ENCODE assay signal across 8 mouse cellular contexts in the genomic region with DNA sequence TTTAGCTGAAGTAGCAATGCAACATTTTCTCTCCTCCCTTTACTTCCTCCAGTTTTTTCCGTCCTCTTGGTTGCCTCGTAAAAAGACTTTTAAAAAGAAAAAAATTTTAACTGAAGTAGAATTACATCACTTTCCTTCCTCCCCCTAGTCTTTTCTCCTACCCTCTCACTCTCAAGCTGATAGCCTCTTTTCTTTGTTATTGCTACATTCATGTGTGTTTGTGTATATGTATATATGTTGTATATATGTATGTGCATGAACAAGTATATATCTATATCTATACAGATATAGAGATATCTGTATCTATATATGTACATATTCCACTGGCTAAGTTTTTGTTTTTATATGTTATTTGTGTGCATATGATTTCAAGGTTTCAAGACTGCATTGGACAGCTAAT. TPM values are rescaled to one million over a fixed set of nuclear protein-coding genes. Genes with fewer than 3 reads are reported as not detected.
A peak's percentile ranks its signal among the peaks of the same experiment; 100 is the strongest.
DNase-seq lines count a peak whose midpoint lies in the region; ATAC-seq and TF ChIP-seq lines count a peak whose summit lies in the region.

No protein-coding gene starts in this region.

- no peak overlapping the region for H3K4me2 ChIP-seq in CH12.LX (ENCODE audit: insufficient read depth, low read depth, poor library complexity, severe bottlenecking)
- peak overlapping the region; percentile 80 for H3K4me2 ChIP-seq in forebrain, embryonic 16.5 days (ENCODE audit: low read length)
- peak overlapping the region; percentile 76 for H3K4me2 ChIP-seq in liver, embryonic 16.5 days (ENCODE audit: low read depth, low read length)

- TF ChIP-seq POLR2A in heart, adult 2 months (IDR thresholded peaks at IDR 0.05; ENCODE audit: insufficient read depth, low read depth, low read length), result no peak
- no peak; the same call in 1 of the 2 replicates for TF ChIP-seq POLR2A in CH12.LX (IDR thresholded peaks at IDR 0.05; ENCODE audit: low read depth, low read length)

- H3K4me1 ChIP-seq in heart, adult 2 months (ENCODE audit: control insufficient read depth, insufficient read depth, low read length), result peaks cover 6% of the 10 kb centered on the region
- peaks cover 0 to 34% of the 10 kb centered on the region in 2 experiments; a peak in 2 of 4 replicates for H3K4me1 ChIP-seq in CH12.LX (ENCODE audit: control insufficient read depth in 1 of 2, insufficient read depth in 2 of 2)
- H3K4me1 ChIP-seq in forebrain, embryonic 16.5 days (replicated peaks; ENCODE audit: control insufficient read depth, insufficient read depth, low read length), result peaks cover 27% of the 10 kb centered on the region
- peaks cover 11% of the 10 kb centered on the region for H3K4me1 ChIP-seq in liver, embryonic 16.5 days (ENCODE audit: control insufficient read depth, low read depth, low read length)

- H3K9ac ChIP-seq in heart, adult 2 months (ENCODE audit: low read depth, low read length), result no peak overlapping the region; the same call in 1 of the 2 replicates
- H3K9ac ChIP-seq in CH12.LX (ENCODE audit: insufficient read depth, low read depth), result peak overlapping the region; percentile 96; the same call in 1 of the 2 replicates
- peak overlapping the region; percentile 88 for H3K9ac ChIP-seq in forebrain, embryonic 16.5 days (replicated peaks; ENCODE audit: low read depth, low read length)
- peak overlapping the region; percentile 93 for H3K9ac ChIP-seq in liver, embryonic 16.5 days (ENCODE audit: low read depth, low read length)

- in situ Hi-C loops in CH12.LX (cut with MboI; ENCODE audit: low pct_ligation_motif_present, low pct_unique_long_range_greater_than_20kb, low sequenced_read_pairs), result loop anchor here (10.0 to 25.0 kb wide), 2 partner anchors 52 to 609 kb away; partner anchors contain the start of genes Prss16 and Zscan26

- TF ChIP-seq CTCF in heart, adult 2 months (IDR thresholded peaks at IDR 0.05), result no peak
- TF ChIP-seq CTCF in CH12.LX (conservative IDR thresholded peaks at IDR 0.05 in 1 of 2, IDR thresholded peaks at IDR 0.05 in 1 of 2; ENCODE audit: low read depth in 2 of 2, low read length in 2 of 2), result no peak

- intact Hi-C loops in heart, adult 2 months (cut with DNase I), result loop anchor here (1.0 to 5.0 kb wide), 5 partner anchors 41 to 128 kb away; partner anchors contain the start of genes Nkapl, Zkscan8, Zscan12 and Zscan26

- peak overlapping the region; percentile 95 for H3K27ac ChIP-seq in heart, adult 2 months
- no peak overlapping the region for H3K27ac ChIP-seq in CH12.LX (ENCODE audit: insufficient read depth, low read depth)
- H3K27ac ChIP-seq in forebrain, embryonic 16.5 days (ENCODE audit: low read length), result no peak overlapping the region
- H3K27ac ChIP-seq in liver, embryonic 16.5 days (ENCODE audit: low read length), result peak overlapping the region; percentile 86; the same call in 1 of the 2 replicates

- H3K9me3 ChIP-seq in CH12.LX (replicated peaks; ENCODE audit: low read length), result no peaks in the 10 kb centered on the region
- H3K9me3 ChIP-seq in forebrain, embryonic 16.5 days (ENCODE audit: control insufficient read depth, low read length), result no peaks in the 10 kb centered on the region
- H3K9me3 ChIP-seq in liver, embryonic 16.5 days (replicated peaks; ENCODE audit: control insufficient read depth, low read length), result no peaks in the 10 kb centered on the region

- 0% methylated on average over 2 of the region's 2 CpGs for WGBS in heart, adult 2 months
- whole genome bisulfite sequencing in forebrain, embryonic 16.5 days, result 0% methylated on average over 2 of the region's 2 CpGs
- WGBS in liver, embryonic 16.5 days (ENCODE audit: insufficient replicate concordance), result 0% methylated on average over 2 of the region's 2 CpGs

- no peaks in the 10 kb centered on the region for H3K27me3 ChIP-seq in heart, adult 2 months (ENCODE audit: control insufficient read depth, insufficient read depth, low read length)
- no peaks in the 10 kb centered on the region for H3K27me3 ChIP-seq in CH12.LX (replicated peaks)
- H3K27me3 ChIP-seq in forebrain, embryonic 16.5 days (replicated peaks; ENCODE audit: control insufficient read depth, insufficient read depth, low read length), result no peaks in the 10 kb centered on the region
- H3K27me3 ChIP-seq in liver, embryonic 16.5 days (ENCODE audit: control insufficient read depth, insufficient read depth, low read depth, low read length), result no peaks in the 10 kb centered on the region

- H3K36me3 ChIP-seq in heart, adult 2 months (ENCODE audit: control insufficient read depth, insufficient read depth, low read length), result peaks cover 24% of the 10 kb centered on the region
- H3K36me3 ChIP-seq in CH12.LX (replicated peaks in 1 of 2; ENCODE audit: control insufficient read depth in 1 of 2, insufficient read depth in 1 of 2, low read length in 1 of 2), result peaks cover 17 to 26% of the 10 kb centered on the region in 2 experiments
- H3K36me3 ChIP-seq in forebrain, embryonic 16.5 days (ENCODE audit: control insufficient read depth, insufficient read depth), result 0 out of 2 replicates have a peak, but pooled peaks cover 5% of the 10 kb centered on the region
- 0 out of 2 replicates have a peak, but pooled peaks cover 8% of the 10 kb centered on the region for H3K36me3 ChIP-seq in liver, embryonic 16.5 days (ENCODE audit: control insufficient read depth, insufficient read depth)

- peak overlapping the region; percentile 88 for H3K4me3 ChIP-seq in heart, adult 2 months
- H3K4me3 ChIP-seq in CH12.LX (replicated peaks in 1 of 3; ENCODE audit: low read depth in 2 of 3, low read length in 2 of 3, poor library complexity in 1 of 3), result peak overlapping the region in 2 of 3 experiments; percentile 75 to 76
- peak overlapping the region; percentile 96 for H3K4me3 ChIP-seq in forebrain, embryonic 16.5 days (replicated peaks; ENCODE audit: low read length)
- peak overlapping the region; percentile 89 for H3K4me3 ChIP-seq in liver, embryonic 16.5 days (ENCODE audit: low read depth, low read length)

- TF ChIP-seq RAD21 in CH12.LX (IDR thresholded peaks at IDR 0.05; ENCODE audit: low read depth, low read length), result no peak

- no peak for TF ChIP-seq EP300 in heart, adult 2 months (IDR thresholded peaks at IDR 0.05; ENCODE audit: insufficient read depth, low read depth, low read length)
- TF ChIP-seq EP300 in CH12.LX (IDR thresholded peaks at IDR 0.05; ENCODE audit: low read length), result no peak

- ATAC-seq in forebrain, embryonic 16.5 days, result peak; percentile 54
- ATAC-seq in liver, embryonic 16.5 days (ENCODE audit: low read depth), result no peak

- no peak for DNase-seq in heart, adult 2 months
- no peak for DNase-seq in heart, adult 8-10 months (ENCODE audit: low spot score)
- DNase-seq in CH12.LX (ENCODE audit: extremely low read depth), result no peak
- no peak for DNase-seq in right cerebral cortex, postnatal 36 days (ENCODE audit: low spot score in 2 of 2)
- DNase-seq in gastrocnemius, adult 8-10 months (ENCODE audit: low spot score in 2 of 2), result no peak
- no peak for DNase-seq in testis, postnatal 10 days (ENCODE audit: low spot score)

- dilution Hi-C loops in CH12.LX (cut with MboI; ENCODE audit: extremely low pct_ligation_motif_present, extremely low pct_unique_long_range_greater_than_20kb, low sequenced_read_pairs), result no loop called here

- H3K79me2 ChIP-seq in heart, adult 2 months (replicated peaks; ENCODE audit: control insufficient read depth, insufficient read depth, low read length), result no peaks in the 10 kb centered on the region
- peaks cover 18% of the 10 kb centered on the region for H3K79me2 ChIP-seq in CH12.LX (replicated peaks; ENCODE audit: control insufficient read depth, extremely low read depth, insufficient read depth, poor library complexity, severe bottlenecking)

RNA-seq across cellular contexts. Expression of gene Zkscan3, which starts 0.3 kb away (rescaled TPM):
- total RNA-seq in heart, adult 2 months (2021), result 10 to 100 TPM; 23.2 to 27.7 TPM
- polyA plus RNA-seq in heart, adult 2 months (2012; rRNA removed), result 18.7 and 35.6 TPM in 2 replicates
- total RNA-seq in heart, adult 8-10 months (2022), result 10 to 100 TPM; 24.4 to 26.7 (median 26.1) TPM
- total RNA-seq in CH12.LX (2012; rRNA removed), result 20.0 and 20.9 TPM in 2 replicates
- total RNA-seq in CH12.LX (2014; rRNA removed), result 32.7 and 36.2 TPM in 2 replicates
- 18.1 and 19.1 TPM in 2 replicates for polyA plus RNA-seq in CH12.LX (2012; ENCODE audit: insufficient read length, low read depth)
- 92.6 and 93.3 TPM in 2 replicates for polyA plus RNA-seq in forebrain, embryonic 16.5 days (2015; fragmentation: Nextera tagmentation; extraction: Ambion mirVana)
- polyA plus RNA-seq in liver, embryonic 16.5 days (2015; fragmentation: Nextera tagmentation; extraction: Ambion mirVana), result 28.9 and 30.2 TPM in 2 replicates
- total RNA-seq in gastrocnemius, adult 8-10 months (2022), result 10 to 100 TPM; 11.5 to 13.3 (median 12.1) TPM

RNA-seq across cellular contexts. Expression of gene Pgbd1, which starts 38.0 kb away (rescaled TPM):
- total RNA-seq in heart, adult 2 months (2021), result under 1 TPM; 0.41 to 0.50 TPM
- 0.43 and 0.59 TPM in 2 replicates for polyA plus RNA-seq in heart, adult 2 months (2012; rRNA removed)
- total RNA-seq in heart, adult 8-10 months (2022), result under 1 TPM; 0.30 to 0.50 (median 0.35) TPM
- total RNA-seq in CH12.LX (2012; rRNA removed), result 3.1 and 4.0 TPM in 2 replicates
- total RNA-seq in CH12.LX (2014; rRNA removed), result 7.0 and 7.4 TPM in 2 replicates
- polyA plus RNA-seq in CH12.LX (2012; ENCODE audit: insufficient read length, low read depth), result 3.0 and 3.9 TPM in 2 replicates
- polyA plus RNA-seq in forebrain, embryonic 16.5 days (2015; fragmentation: Nextera tagmentation; extraction: Ambion mirVana), result 2.0 and 3.4 TPM in 2 replicates
- 0.82 and 0.97 TPM in 2 replicates for polyA plus RNA-seq in liver, embryonic 16.5 days (2015; fragmentation: Nextera tagmentation; extraction: Ambion mirVana)
- total RNA-seq in gastrocnemius, adult 8-10 months (2022), result under 1 TPM in 3 of 4 experiments, not detected in 1; 0.36 to 0.53 (median 0.46) TPM

RNA-seq across cellular contexts. Expression of gene Zscan12, which starts 40.2 kb away (rescaled TPM):
- total RNA-seq in heart, adult 2 months (2021), result 1 to 10 TPM; 4.8 to 5.1 TPM
- 1.3 and 2.5 TPM in 2 replicates for polyA plus RNA-seq in heart, adult 2 months (2012; rRNA removed)
- total RNA-seq in heart, adult 8-10 months (2022), result 1 to 10 TPM; 4.5 to 6.0 (median 5.0) TPM
- total RNA-seq in CH12.LX (2012; rRNA removed) (9.9 and 10.2 TPM in 2 replicates), CH12.LX (2014; rRNA removed) (14.7 and 15.1 TPM in 2 replicates)
- polyA plus RNA-seq in CH12.LX (2012; ENCODE audit: insufficient read length, low read depth), result 10.6 and 10.7 TPM in 2 replicates
- polyA plus RNA-seq in forebrain, embryonic 16.5 days (2015; fragmentation: Nextera tagmentation; extraction: Ambion mirVana), result 15.5 and 16.1 TPM in 2 replicates
- 2.7 and 2.9 TPM in 2 replicates for polyA plus RNA-seq in liver, embryonic 16.5 days (2015; fragmentation: Nextera tagmentation; extraction: Ambion mirVana)
- total RNA-seq in gastrocnemius, adult 8-10 months (2022), result 10 to 100 TPM in 1 of 4 experiments, 1 to 10 TPM in 3; 7.7 to 10.5 (median 8.5) TPM

RNA-seq across cellular contexts. Expression of gene Zscan26, which starts 50.7 kb away (rescaled TPM):
- 10 to 100 TPM; 21.8 TPM for total RNA-seq in heart, adult 2 months (2021)
- 14.8 and 25.6 TPM in 2 replicates for polyA plus RNA-seq in heart, adult 2 months (2012; rRNA removed)
- 10 to 100 TPM; 20.5 to 25.0 (median 21.7) TPM for total RNA-seq in heart, adult 8-10 months (2022)
- total RNA-seq in CH12.LX (2012; rRNA removed) (14.8 and 16.0 TPM in 2 replicates), CH12.LX (2014; rRNA removed) (20.9 and 25.9 TPM in 2 replicates)
- 13.4 and 14.2 TPM in 2 replicates for polyA plus RNA-seq in CH12.LX (2012; ENCODE audit: insufficient read length, low read depth)
- 16.2 and 22.1 TPM in 2 replicates for polyA plus RNA-seq in forebrain, embryonic 16.5 days (2015; fragmentation: Nextera tagmentation; extraction: Ambion mirVana)
- polyA plus RNA-seq in liver, embryonic 16.5 days (2015; fragmentation: Nextera tagmentation; extraction: Ambion mirVana), result 12.0 and 13.3 TPM in 2 replicates
- total RNA-seq in gastrocnemius, adult 8-10 months (2022), result 10 to 100 TPM; 12.9 to 15.9 (median 14.5) TPM

RNA-seq across cellular contexts. Expression of gene Olfr1367, which starts 56.1 kb away (rescaled TPM):
- total RNA-seq in heart, adult 2 months (2021), result not detected
- not detected in 2 replicates for polyA plus RNA-seq in heart, adult 2 months (2012; rRNA removed)
- total RNA-seq in heart, adult 8-10 months (2022), result not detected
- total RNA-seq in CH12.LX (2012; rRNA removed) (not detected in 2 replicates), CH12.LX (2014; rRNA removed) (not detected in 2 replicates)
- polyA plus RNA-seq in CH12.LX (2012; ENCODE audit: insufficient read length, low read depth), result not detected in 2 replicates
- not detected in 2 replicates for polyA plus RNA-seq in forebrain, embryonic 16.5 days (2015; fragmentation: Nextera tagmentation; extraction: Ambion mirVana)
- polyA plus RNA-seq in liver, embryonic 16.5 days (2015; fragmentation: Nextera tagmentation; extraction: Ambion mirVana), result not detected in 2 replicates
- total RNA-seq in gastrocnemius, adult 8-10 months (2022), result not detected

Comparison
In these comparisons a context has a peak if more than half of its experiments do, and no peak if none do; other contexts are left out.
1. H3K27ac ChIP-seq: peak in heart, adult 2 months (single experiment) and liver, embryonic 16.5 days (single experiment); none in CH12.LX (single experiment) and forebrain, embryonic 16.5 days (single experiment).
2. Peak in every context shown above with its lines, with median percentiles within 50 percentile points of each other: H3K4me3 ChIP-seq.